Mouse (Mus musculus) embryonic facial prominence, embryonic 12.5 days (tissue): ENCODE data around the gene Sf3a2. TPM values are rescaled to one million over a fixed set of nuclear protein-coding genes. Genes with fewer than 3 reads are reported as not detected.
"Not testable (repeated sequence)": the region's sequence is repeated elsewhere in the genome, so short reads cannot be mapped to it uniquely, and the experiment has no call there.

Experiments
- ATAC-seq: fragments of 200-750 bp; cut with Nextera tagmentation; 2 replicates; pipeline ENCODE4 v1.8.0; 2017; ENCODE audit not compliant: insufficient number of reproducible peaks, insufficient read depth, low FRiP score, low TSS enrichment
- H3K27ac ChIP-seq: fragments of 300-500 bp; sonication (generic); 2 replicates; pipeline ENCODE4 v1.5.1; 2016; ENCODE audit warnings: mild to moderate bottlenecking
- H3K27me3 ChIP-seq: fragments of 300-500 bp; sonication (generic); 2 replicates; pipeline ENCODE4 v1.6.1; 2016; ENCODE audit warnings: mild to moderate bottlenecking, moderate library complexity
- H3K36me3 ChIP-seq: fragments of 300-500 bp; sonication (generic); 2 replicates; pipeline ENCODE4 v1.6.1; 2016; ENCODE audit warnings: mild to moderate bottlenecking
- H3K4me1 ChIP-seq: fragments of 300-500 bp; sonication (generic); 2 replicates; pipeline ENCODE4 v1.6.1; 2016
- H3K4me2 ChIP-seq: fragments of 300-500 bp; sonication (generic); replicated peaks from 2 replicates; pipeline ENCODE4 v1.6.1; 2016; ENCODE audit warnings: mild to moderate bottlenecking, moderate library complexity
- H3K4me3 ChIP-seq: fragments of 300-500 bp; sonication (generic); 2 replicates; pipeline ENCODE4 v1.5.1; 2016; ENCODE audit warnings: mild to moderate bottlenecking
- H3K9ac ChIP-seq: fragments of 300-500 bp; sonication (generic); 2 replicates; pipeline ENCODE4 v1.6.1; 2016; ENCODE audit warnings: mild to moderate bottlenecking, moderate library complexity
- H3K9me3 ChIP-seq: fragments of 300-500 bp; sonication (generic); 2 replicates; pipeline ENCODE4 v1.6.1; 2016; ENCODE audit warnings: mild to moderate bottlenecking, moderate library complexity
- WGBS: fragments of 180-500 bp; shearing (Covaris S2); methylation state at CpG from one replicate; pipeline ENCODE4 v1.1.7; 2016; 5-methylcytosine and 5-hydroxymethylcytosine counted together
- polyA plus RNA-seq: library from polyadenylated mRNA; unstranded; fragments of >200 nt; fragmentation: Nextera tagmentation; extraction: Ambion mirVana; gene quantifications from 2 replicates; pipeline ENCODE4 v1.2.1, GENCODE M21; 2016

Gene Sf3a2
- polyA plus RNA-seq, 1 experiment from 2014 or later = 71.7 TPM

DNA sequence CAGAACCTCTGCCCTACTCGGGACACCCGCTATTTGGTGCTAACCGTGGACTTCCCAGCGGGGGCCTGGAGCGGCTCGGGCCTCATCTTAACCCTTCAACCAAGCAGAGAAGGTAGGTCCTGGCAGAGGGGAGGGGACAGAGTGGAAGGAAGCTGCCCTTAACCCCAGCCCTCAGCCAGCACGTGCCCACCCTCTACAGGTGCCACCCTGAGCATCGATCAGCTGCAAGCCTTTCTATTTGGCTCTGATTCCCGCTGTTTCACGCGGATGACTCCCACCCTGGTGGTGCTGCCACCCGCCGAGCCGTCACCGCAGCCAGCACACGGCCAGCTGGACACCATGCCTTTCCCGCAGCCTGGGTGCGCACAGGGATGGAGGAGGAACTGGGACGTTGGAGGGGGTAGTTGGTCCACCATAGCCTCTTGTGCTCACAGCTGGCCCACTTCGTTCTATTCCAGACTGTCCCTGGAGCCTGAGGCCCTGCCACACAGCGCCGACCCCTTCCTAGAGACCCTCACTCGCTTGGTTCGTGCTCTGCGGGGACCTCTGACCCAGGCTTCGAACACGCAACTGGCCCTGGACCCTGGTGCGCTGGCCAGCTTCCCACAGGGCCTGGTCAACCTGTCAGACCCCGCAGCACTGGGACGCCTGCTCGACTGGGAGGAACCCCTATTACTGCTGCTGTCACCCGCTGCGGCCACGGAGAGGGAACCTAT lies 8.5 kb downstream of the Sf3a2 start:
- no peak for ATAC-seq
- peaks cover 39% of the 10 kb centered on the region for H3K4me1 ChIP-seq

DNA sequence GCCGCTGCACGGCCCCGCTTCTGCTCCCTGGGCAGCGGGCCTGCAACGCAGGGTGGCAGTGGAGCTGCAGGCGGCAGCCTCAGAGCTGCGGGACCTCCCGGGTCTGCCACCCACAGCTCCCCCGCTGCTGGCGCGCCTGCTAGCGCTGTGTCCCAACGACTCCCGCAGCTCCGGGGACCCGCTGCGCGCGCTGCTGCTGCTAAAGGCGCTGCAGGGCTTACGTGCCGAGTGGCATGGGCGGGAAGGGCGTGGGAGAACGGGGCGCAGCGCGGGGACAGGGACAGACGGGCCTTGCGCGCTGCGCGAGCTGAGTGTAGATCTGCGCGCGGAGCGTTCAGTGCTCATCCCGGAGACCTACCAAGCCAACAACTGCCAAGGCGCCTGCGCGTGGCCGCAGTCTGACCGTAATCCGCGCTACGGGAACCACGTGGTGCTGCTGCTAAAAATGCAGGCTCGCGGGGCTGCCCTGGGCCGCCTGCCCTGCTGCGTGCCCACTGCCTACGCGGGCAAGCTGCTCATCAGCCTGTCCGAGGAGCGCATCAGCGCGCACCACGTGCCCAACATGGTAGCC lies 9.1 kb downstream of the Sf3a2 start:
- peaks cover 47% of the 10 kb centered on the region for H3K27me3 ChIP-seq
- H3K27ac ChIP-seq = peak overlapping the region; percentile 77
- peaks cover 39% of the 10 kb centered on the region for H3K4me1 ChIP-seq
- peaks cover 34% of the 10 kb centered on the region for H3K36me3 ChIP-seq
- WGBS = 1% methylated on average over 58 of the region's 58 CpGs
- H3K9ac ChIP-seq = peak overlapping the region; percentile 70
- peak overlapping the region; percentile 50 for H3K4me3 ChIP-seq
- peak; percentile 47; the same call in 1 of the 2 replicates for ATAC-seq
- peak overlapping the region; percentile 97 for H3K4me2 ChIP-seq
- no peaks in the 10 kb centered on the region for H3K9me3 ChIP-seq

More for the DNA sequence above, 8.5 kb downstream of the Sf3a2 start:
- peak overlapping the region; percentile 50 for H3K4me3 ChIP-seq
- H3K9me3 ChIP-seq = no peaks in the 10 kb centered on the region
- 41% methylated on average over 34 of the region's 34 CpGs for WGBS
- peaks cover 41% of the 10 kb centered on the region for H3K36me3 ChIP-seq
- peak overlapping the region; percentile 70 for H3K9ac ChIP-seq
- H3K27ac ChIP-seq = peak overlapping the region; percentile 77
- H3K4me2 ChIP-seq = peak overlapping the region; percentile 97
- H3K27me3 ChIP-seq = peaks cover 47% of the 10 kb centered on the region

DNA sequence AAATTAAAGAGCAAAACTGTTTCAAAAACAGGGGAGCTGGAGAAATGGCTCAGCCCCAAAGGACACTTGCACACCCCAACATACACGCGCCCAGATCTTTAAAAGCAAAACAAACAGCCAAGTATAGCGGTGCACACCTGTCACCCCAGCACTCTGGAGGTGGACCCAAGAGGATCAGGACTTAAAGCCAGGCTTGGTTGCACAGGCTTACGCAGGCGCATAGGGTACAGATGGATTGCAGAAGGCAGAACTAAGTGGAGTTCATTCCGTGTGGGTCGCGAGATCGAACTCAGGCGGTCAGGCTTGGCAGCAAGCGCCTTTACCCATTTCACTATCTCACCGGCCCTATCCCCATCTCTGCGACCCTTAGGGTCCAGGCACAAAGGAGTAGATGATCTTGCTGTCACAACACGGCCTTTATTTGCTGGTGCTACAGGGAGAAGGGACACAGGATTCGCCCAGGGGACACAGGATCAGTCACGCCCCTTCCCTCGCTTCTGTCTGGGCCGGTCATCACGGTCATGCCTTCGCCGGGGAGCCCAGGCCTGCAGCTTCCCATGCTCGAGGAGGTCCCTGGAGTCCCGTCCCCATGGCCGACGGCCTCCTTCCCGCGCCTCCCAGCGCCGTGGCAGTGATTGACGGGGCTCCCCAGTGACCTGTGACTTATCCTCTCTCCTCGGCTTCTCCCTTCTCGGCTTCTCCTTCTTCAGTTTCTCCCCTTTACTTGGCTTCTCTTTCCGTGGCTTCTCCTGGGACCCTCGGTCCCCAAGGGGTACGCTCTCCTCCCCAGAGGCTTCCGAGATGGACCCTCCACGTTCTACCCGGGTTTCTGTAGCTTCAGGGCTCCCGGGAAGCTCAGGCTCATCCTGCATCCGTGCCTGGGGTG lies 10.3 kb downstream of the Sf3a2 start:
- no peak for ATAC-seq
- WGBS = 15% methylated on average over 40 of the region's 40 CpGs
- Histone ChIP-seq H3K27ac (0 out of 2 replicates have a peak overlapping the region, but pooled peaks have one; percentile 30), H3K4me2 (peak overlapping the region; percentile 97), H3K4me3 (0 out of 2 replicates have a peak overlapping the region, but pooled peaks have one; percentile 15), H3K4me1 (peaks cover 39% of the 10 kb centered on the region), H3K9me3 (no peaks in the 10 kb centered on the region), H3K9ac (peak overlapping the region; percentile 70), H3K27me3 (peaks cover 49% of the 10 kb centered on the region), H3K36me3 (peaks cover 22% of the 10 kb centered on the region)

DNA sequence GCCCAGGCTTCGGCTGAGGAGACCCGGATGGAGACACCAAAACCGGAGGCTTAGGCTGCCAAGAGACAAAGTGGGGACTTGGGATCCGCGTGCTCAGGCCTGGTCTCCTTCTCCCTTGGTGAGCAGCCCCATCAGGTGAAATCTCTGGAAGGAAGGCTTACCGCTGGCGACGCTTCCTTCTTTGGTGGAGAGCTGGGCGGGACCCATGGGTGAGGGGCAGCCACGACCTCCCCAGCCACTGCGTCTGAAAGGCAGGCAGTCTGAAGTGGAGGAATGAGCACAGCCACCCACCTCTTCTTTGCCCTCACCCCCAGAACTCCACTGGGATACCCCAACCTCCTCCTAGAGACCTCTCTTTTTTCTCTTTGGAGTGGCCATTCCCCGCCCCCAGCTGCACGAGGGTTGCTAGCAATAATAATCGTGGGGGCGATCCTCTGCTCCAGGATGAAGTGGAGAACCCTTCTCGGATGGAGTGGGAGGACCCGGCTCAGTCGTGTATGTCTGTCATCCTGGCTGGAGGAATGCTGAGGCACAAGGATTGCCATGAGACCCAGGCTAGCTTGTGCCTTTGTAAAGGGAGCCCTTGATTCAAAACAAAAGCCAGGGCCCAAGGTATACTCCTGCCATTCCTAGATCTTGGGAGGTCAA lies 11.1 kb downstream of the Sf3a2 start:
- no peak for ATAC-seq
- H3K4me3 ChIP-seq = 0 out of 2 replicates have a peak overlapping the region, but pooled peaks have one; percentile 15
- H3K9me3 ChIP-seq = no peaks in the 10 kb centered on the region
- H3K9ac ChIP-seq = peak overlapping the region; percentile 41; the same call in 1 of the 2 replicates
- peaks cover 39% of the 10 kb centered on the region for H3K4me1 ChIP-seq
- peaks cover 15% of the 10 kb centered on the region for H3K36me3 ChIP-seq
- peaks cover 52% of the 10 kb centered on the region for H3K27me3 ChIP-seq
- 9% methylated on average over 18 of the region's 18 CpGs for WGBS
- peak overlapping the region; percentile 97 for H3K4me2 ChIP-seq
- H3K27ac ChIP-seq = no peak overlapping the region

DNA sequence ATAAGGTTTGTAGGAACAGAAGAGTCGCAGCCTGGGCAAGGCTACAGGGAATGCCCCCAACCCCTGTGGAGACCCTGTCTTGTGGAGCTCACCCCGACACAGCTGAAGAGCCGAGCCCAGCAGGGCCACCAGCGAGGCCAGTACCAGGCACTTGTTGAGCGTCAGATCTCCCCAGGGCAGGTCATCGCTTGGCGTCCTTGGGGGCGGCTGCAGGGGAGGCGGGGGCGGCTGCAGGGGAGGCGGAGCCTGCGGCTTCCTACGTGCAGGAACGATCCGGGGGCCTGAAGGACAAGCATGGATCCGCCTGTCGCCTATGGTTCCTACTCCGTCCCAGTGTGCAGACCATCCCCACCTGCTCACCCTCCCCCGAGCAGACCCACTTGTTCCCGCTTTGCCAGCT lies 12.1 kb downstream of the Sf3a2 start:
- no peak overlapping the region for H3K4me3 ChIP-seq
- H3K27me3 ChIP-seq = peaks cover 49% of the 10 kb centered on the region
- ATAC-seq = no peak
- no peaks in the 10 kb centered on the region for H3K9me3 ChIP-seq
- peak overlapping the region; percentile 25 for H3K4me2 ChIP-seq
- no peak overlapping the region for H3K27ac ChIP-seq
- peak overlapping the region; percentile 19; the same call in 1 of the 2 replicates for H3K9ac ChIP-seq
- peaks cover 5% of the 10 kb centered on the region; the same call in 1 of the 2 replicates for H3K36me3 ChIP-seq
- WGBS = 10% methylated on average over 20 of the region's 20 CpGs
- H3K4me1 ChIP-seq = peaks cover 39% of the 10 kb centered on the region

DNA sequence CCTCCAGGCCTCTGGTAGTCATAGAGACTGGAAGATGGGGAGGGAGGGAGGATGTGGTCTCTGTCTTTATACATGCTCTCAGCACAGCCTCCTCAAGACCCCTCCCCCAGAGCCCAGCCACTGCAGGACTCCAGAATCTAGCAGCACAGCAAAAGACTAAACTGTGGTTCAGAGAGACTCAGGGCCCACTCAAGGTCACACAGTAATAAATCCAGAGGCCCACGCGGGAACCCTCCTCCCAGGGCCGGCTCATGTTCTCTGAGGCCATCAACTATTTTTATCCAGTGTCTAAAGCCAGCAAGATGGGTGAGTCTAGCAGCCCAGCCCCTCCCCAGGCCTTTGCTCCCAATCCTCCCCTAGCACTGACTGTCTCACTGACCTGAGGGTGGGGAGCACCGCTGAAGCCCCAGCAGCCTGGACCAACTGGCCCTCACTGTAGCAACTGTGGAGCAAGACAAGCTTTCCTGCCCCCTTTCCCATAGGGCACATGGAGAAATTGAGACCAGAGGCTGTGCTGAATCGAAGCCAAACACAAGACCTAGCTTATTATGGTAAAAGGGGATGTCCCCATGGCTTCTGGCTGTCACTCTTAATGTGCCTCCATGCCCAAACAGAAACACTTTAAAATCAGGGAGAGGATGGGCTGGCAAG lies 14.5 kb downstream of the Sf3a2 start:
- Histone ChIP-seq H3K27me3 (peaks cover 36% of the 10 kb centered on the region), H3K4me2 (no peak overlapping the region), H3K4me1 (peaks cover 23% of the 10 kb centered on the region), H3K27ac (no peak overlapping the region), H3K9ac (no peak overlapping the region), H3K4me3 (no peak overlapping the region), H3K36me3 (no peaks in the 10 kb centered on the region), H3K9me3 (no peaks in the 10 kb centered on the region)
- 64% methylated on average over 5 of the region's 5 CpGs for WGBS
- no peak for ATAC-seq

DNA sequence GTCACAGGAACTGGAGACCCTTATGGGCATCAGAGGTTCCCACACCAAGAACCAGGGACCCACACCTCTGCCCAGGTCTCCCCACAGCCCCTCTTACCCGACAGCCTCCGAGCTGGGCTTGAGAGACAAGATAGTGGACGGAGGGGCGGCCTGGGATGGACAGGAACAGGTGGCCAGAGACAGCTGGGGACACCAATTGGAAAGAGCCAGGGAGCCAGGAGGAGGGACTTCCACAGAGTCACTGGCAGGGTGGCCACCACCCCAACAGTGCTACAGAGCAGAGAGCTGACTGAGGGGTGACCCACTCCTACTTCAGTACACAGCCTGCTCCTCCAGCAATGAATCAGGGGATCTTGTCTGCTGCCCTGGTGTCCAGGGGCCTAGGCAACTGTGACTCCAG lies 15.4 kb downstream of the Sf3a2 start, which contains the start of gene Jsrp1:
Jsrp1 (minus strand) TSS at position 133 of the 400 bp plus-strand sequence.
- Histone ChIP-seq H3K27me3 (peaks cover 30% of the 10 kb centered on the region), H3K27ac (no peak within 1 kb of the TSS), H3K4me1 (peaks cover 14% of the 10 kb centered on the region), H3K9ac (no peak within 1 kb of the TSS), H3K9me3 (no peaks in the 10 kb centered on the region), H3K4me3 (no peak within 1 kb of the TSS), H3K36me3 (no peaks in the 10 kb centered on the region), H3K4me2 (no peak within 1 kb of the TSS)
- ATAC-seq = no peak
- 82% methylated on average over 4 of the region's 4 CpGs for WGBS

DNA sequence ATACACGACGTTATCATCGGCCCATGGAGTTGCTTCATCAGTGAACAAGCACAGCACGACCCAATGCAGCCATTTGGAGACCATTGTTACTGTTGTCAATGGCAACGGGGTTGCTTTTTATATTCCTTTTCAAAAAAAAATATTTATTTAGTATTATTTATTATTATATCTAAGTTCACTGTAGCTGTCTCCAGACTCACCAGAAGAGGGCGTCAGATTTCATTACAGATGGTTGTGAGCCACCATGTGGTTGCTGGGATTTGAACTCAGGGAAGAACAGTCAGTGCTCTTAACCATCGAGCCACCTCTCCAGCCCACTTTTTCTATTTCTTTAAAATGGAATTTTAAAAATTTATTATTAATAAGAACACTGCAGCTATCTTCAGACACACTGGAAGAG lies 16.8 kb downstream of the Sf3a2 start:
- 68% methylated on average over 7 of the region's 7 CpGs for WGBS
- Histone ChIP-seq H3K4me1 (peaks cover 4% of the 10 kb centered on the region), H3K9me3 (no peaks in the 10 kb centered on the region), H3K27me3 (peaks cover 17% of the 10 kb centered on the region; the same call in 1 of the 2 replicates), H3K27ac (no peak overlapping the region), H3K36me3 (no peaks in the 10 kb centered on the region), H3K4me2 (no peak overlapping the region), H3K9ac (no peak overlapping the region), H3K4me3 (no peak overlapping the region)
- ATAC-seq = no peak

DNA sequence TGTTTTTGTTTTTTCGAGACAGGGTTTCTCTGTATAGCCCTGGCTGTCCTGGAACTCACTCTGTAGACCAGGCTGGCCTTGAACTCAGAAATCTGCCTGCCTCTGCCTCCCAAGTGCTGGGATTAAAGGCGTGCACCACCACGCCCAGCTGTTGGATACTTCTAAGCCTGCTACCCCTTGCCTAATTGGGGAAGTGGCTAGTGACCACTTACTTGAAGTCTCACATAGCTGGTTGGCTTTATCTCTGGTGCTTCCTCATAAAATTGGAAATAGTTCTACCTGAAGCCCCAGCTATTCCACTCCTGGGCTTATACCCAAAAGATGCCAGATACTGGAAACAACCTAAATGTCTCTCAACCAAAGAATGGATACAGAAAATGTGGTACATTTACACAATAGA lies 18.3 kb downstream of the Sf3a2 start:
- H3K4me1 ChIP-seq, H3K4me2 ChIP-seq, H3K9ac ChIP-seq, H3K36me3 ChIP-seq, ATAC-seq, H3K4me3 ChIP-seq, H3K27ac ChIP-seq, H3K9me3 ChIP-seq, H3K27me3 ChIP-seq: not testable (repeated sequence)
- WGBS = 89% methylated on average over 3 of the region's 3 CpGs

DNA sequence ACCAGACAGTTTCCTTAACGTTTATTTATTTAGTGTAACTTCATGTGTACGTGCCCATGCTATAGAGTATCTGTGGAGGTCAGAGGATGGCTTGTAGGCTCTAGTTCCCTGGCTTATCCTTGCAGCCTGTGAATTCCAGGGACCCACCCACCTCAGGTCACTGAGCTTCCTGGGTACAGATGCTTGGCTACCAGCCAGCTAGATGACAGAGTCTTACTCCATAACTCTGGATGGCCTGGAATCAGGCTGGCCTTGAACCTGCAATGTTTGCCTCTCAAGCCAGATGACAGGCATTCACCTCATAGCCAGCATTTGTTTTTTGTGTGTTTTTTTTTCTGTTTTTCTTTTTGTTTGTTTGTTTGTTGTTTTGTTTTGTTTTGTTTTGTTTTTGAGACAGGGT lies 19.2 kb downstream of the Sf3a2 start:
- no peak overlapping the region for H3K9ac ChIP-seq
- H3K27ac ChIP-seq = no peak overlapping the region
- WGBS = 75% methylated on average over 2 of the region's 2 CpGs
- H3K4me3 ChIP-seq = no peak overlapping the region
- no peaks in the 10 kb centered on the region for H3K9me3 ChIP-seq
- H3K27me3 ChIP-seq = 0 out of 2 replicates have a peak, but pooled peaks cover 5% of the 10 kb centered on the region
- no peaks in the 10 kb centered on the region for H3K4me1 ChIP-seq
- no peak overlapping the region for H3K4me2 ChIP-seq
- ATAC-seq = no peak
- no peaks in the 10 kb centered on the region for H3K36me3 ChIP-seq

DNA sequence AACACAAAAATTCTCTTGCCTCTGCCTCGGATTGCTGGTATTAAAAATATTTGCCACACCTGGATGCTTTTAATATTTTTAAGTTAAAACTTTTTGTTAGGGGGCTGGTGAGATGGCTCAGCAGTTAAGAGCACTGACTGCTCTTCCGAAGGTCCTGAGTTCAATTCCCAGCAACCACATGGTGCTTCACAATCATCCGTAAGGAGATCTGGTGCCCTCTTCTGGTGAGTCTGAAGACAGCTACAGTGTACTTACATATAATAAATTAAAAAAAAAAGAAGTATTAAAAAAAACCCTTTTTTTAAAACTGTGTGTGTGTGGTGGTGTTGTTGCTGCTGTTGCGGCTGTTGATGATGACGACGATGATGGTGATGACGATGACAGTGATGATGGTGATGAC lies 20.0 kb downstream of the Sf3a2 start:
- H3K9ac ChIP-seq, ATAC-seq, H3K27ac ChIP-seq, H3K27me3 ChIP-seq, H3K4me1 ChIP-seq, H3K4me2 ChIP-seq, H3K4me3 ChIP-seq, H3K9me3 ChIP-seq, H3K36me3 ChIP-seq: not testable (repeated sequence)
- 78% methylated on average over 7 of the region's 7 CpGs for WGBS
